Mouse (Mus musculus): ENCODE results near the gene Klhl2. TPM values are rescaled to one million over a fixed set of nuclear protein-coding genes. Genes with fewer than 3 reads are reported as not detected.

Klhl2 gene
- polyA plus RNA-seq, 1 experiment from 2014 or later: 30.3 TPM

DNA sequence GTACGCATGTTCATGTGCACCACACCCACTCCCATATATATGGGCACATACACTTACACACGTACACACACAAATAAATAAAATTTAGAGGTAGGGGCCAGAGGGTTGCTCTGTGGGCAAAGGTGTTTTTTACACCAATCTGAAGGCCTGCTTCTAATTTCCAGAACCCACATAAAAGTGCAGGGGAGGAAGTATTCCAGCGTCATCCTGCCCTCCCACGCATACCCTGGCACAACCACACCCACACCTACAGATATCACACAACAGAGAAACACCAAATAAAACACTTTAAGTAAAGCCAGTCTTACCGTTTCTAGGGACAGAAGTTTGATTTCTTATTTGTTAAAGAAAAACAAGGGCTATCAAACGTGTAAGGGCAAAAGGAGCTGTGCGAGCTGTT is 79.0 kb downstream of the Klhl2 start:
- in situ Hi-C loops (cut with MboI; ENCODE audit: low pct_unique_long_range_greater_than_20kb): loop anchor here (25.0 kb wide), 1 partner anchor 341 kb away; no protein-coding TSS in a partner anchor
- no peak for ATAC-seq
- DNase-seq (ENCODE audit: low read depth, low spot score): no peak
- no peak for TF ChIP-seq CTCF (IDR thresholded peaks at IDR 0.05)
- ChIA-PET CTCF (interaction anchor here (0.8 to 1.9 kb wide), 3 partner anchors 9 to 171 kb away, joined by 3 to 4 read pairs (median 3); no protein-coding TSS in a partner anchor), POLR2A (no interaction called here)
- H3K27me3 ChIP-seq: no peaks in the 10 kb centered on the region

- H3K27me3 ChIP-seq: no peaks in the 10 kb centered on the region
- CTCF ChIA-PET: no interaction called here
- no peak for TF ChIP-seq CTCF (IDR thresholded peaks at IDR 0.05)
- in situ Hi-C loops (cut with MboI; ENCODE audit: low pct_unique_long_range_greater_than_20kb): loop anchor here (25.0 kb wide), 1 partner anchor 343 kb away; no protein-coding TSS in a partner anchor
- ATAC-seq (no peak), DNase-seq (ENCODE audit: low read depth, low spot score) (no peak)
- POLR2A ChIA-PET: no interaction called here
These were observed 80.2 kb downstream of the Klhl2 start for GRCm38 (mm10) chr8:64769586-64769985.

DNA sequence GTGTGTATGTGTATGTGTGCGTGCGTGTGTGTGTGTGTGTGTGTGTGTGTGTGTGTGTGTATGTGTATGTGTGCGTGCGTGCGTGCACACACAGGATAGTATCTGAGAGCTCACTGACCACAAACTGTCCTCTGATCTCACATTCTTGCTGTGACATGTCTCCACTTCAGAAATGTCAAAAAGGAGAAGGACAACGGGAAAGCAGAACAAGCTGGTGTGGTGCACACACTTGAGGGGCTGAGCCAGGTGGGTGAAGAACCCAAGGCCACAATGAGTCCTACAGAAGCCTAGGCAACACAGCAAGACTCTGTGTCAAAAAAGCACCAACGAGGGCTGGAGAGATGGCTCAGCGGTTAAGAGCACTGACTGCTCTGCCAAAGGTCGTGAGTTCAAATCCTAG is 81.2 kb downstream of the Klhl2 start:
- H3K27me3 ChIP-seq: no peaks in the 10 kb centered on the region
- no peak for DNase-seq (ENCODE audit: low read depth, low spot score)
- ATAC-seq: no peak
- ChIA-PET CTCF (no interaction called here), POLR2A (interaction anchor here (0.5 kb wide), 1 partner anchor 176 kb away, joined by 4 read pairs; no protein-coding TSS in a partner anchor)
- TF ChIP-seq CTCF (IDR thresholded peaks at IDR 0.05): no peak
- in situ Hi-C loops (cut with MboI; ENCODE audit: low pct_unique_long_range_greater_than_20kb): loop anchor here (25.0 kb wide), 1 partner anchor 344 kb away; no protein-coding TSS in a partner anchor

- CTCF ChIA-PET: no interaction called here
- ATAC-seq (no peak), DNase-seq (ENCODE audit: low read depth, low spot score) (no peak)
- no peaks in the 10 kb centered on the region for H3K27me3 ChIP-seq
- POLR2A ChIA-PET: no interaction called here
- in situ Hi-C loops (cut with MboI; ENCODE audit: low pct_unique_long_range_greater_than_20kb): loop anchor here (25.0 kb wide), 1 partner anchor 345 kb away; no protein-coding TSS in a partner anchor
- no peak for TF ChIP-seq CTCF (IDR thresholded peaks at IDR 0.05)
These were observed 82.8 kb downstream of the Klhl2 start for GRCm38 (mm10) chr8:64767047-64767446.

GRCm38 (mm10) chr8:64764075-64764474 is 85.7 kb downstream of the Klhl2 start:
- in situ Hi-C loops (cut with MboI; ENCODE audit: low pct_unique_long_range_greater_than_20kb): loop anchor here (25.0 kb wide), 1 partner anchor 348 kb away; no protein-coding TSS in a partner anchor
- POLR2A ChIA-PET: interaction anchor here (0.5 kb wide), 1 partner anchor 32 kb away, joined by 3 read pairs; no protein-coding TSS in a partner anchor
- CTCF ChIA-PET: interaction anchor here (1.4 kb wide), 1 partner anchor 13 kb away, joined by 4 read pairs; no protein-coding TSS in a partner anchor
- DNase-seq (ENCODE audit: low read depth, low spot score) (no peak), ATAC-seq (no peak)
- no peak for TF ChIP-seq CTCF (IDR thresholded peaks at IDR 0.05)
- no peaks in the 10 kb centered on the region for H3K27me3 ChIP-seq

GRCm38 (mm10) chr8:64762751-64763150 is 87.1 kb downstream of the Klhl2 start:
- ChIA-PET CTCF (interaction anchor here (1.4 to 1.7 kb wide), 2 partner anchors 12 to 179 kb away, joined by 4 to 7 read pairs; no protein-coding TSS in a partner anchor), POLR2A (no interaction called here)
- in situ Hi-C loops (cut with MboI; ENCODE audit: low pct_unique_long_range_greater_than_20kb): loop anchor here (25.0 kb wide), 1 partner anchor 350 kb away; no protein-coding TSS in a partner anchor
- TF ChIP-seq CTCF (IDR thresholded peaks at IDR 0.05): no peak
- DNase-seq (ENCODE audit: low read depth, low spot score) (no peak), ATAC-seq (no peak)
- no peaks in the 10 kb centered on the region for H3K27me3 ChIP-seq

GRCm38 (mm10) chr8:64761430-64761829 is 88.4 kb downstream of the Klhl2 start:
- in situ Hi-C loops (cut with MboI; ENCODE audit: low pct_unique_long_range_greater_than_20kb): loop anchor here (25.0 kb wide), 1 partner anchor 351 kb away; no protein-coding TSS in a partner anchor

GRCm38 (mm10) chr8:64757956-64758355 is 91.9 kb downstream of the Klhl2 start:
- no peak for ATAC-seq

More at GRCm38 (mm10) chr8:64761430-64761829, 88.4 kb downstream of the Klhl2 start:
- ATAC-seq (no peak), DNase-seq (ENCODE audit: low read depth, low spot score) (no peak)
- POLR2A ChIA-PET: no interaction called here
- CTCF ChIA-PET: interaction anchor here (1.1 to 1.7 kb wide), 2 partner anchors 10 to 180 kb away, joined by 3 to 7 read pairs; no protein-coding TSS in a partner anchor
- H3K27me3 ChIP-seq: no peaks in the 10 kb centered on the region
- no peak for TF ChIP-seq CTCF (IDR thresholded peaks at IDR 0.05)

DNA sequence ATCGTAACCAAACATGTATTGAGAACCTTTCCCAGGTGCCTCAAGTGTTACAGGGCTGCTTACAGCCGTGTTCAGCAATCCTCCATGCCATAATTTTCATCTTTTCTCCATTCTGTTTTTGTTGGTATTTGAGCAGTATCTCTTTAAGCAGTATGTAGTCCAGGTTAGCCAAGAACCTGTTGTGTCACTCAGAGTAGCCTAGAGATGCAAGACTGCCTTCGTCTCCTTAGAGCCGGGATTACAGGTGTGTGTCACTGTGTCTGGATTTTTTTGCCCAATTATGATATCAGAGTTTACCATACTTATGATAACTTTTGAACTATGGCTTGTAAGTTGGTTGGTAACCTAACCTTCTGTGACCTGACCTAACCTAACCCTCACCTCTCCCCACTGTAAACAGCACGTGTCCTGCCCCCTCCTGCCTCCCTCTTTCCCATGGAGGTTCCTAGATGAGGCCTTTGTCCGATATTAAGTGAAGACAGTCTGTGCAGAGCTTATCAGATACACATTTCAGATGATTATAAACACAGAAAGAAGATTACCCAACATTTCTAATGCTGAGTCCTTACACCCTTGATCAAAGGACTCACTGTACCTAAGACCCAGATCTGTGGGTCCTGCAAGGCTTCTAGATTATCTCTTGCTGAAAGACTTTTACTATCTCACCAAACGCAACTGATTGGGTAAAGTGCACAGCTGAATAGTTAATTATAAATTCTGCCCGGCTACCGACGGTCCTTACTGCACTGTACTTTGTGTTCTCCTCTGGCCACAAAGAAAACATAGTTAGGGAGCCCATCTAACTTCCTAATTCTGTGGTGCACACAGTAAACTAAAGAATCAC is 103.4 kb downstream of the Klhl2 start:
- in situ Hi-C loops (cut with MboI; ENCODE audit: low pct_unique_long_range_greater_than_20kb): loop anchor here (25.0 kb wide), 1 partner anchor 1741 kb away; the partner anchor contains the start of gene Tma16
- ChIA-PET POLR2A (interaction anchor here (0.6 kb wide), 1 partner anchor 1794 kb away, joined by 5 read pairs; no protein-coding TSS in a partner anchor), CTCF (no interaction called here)
- DNase-seq (ENCODE audit: low read depth, low spot score) (no peak), ATAC-seq (no peak)
- no peak for TF ChIP-seq CTCF (IDR thresholded peaks at IDR 0.05)
- no peaks in the 10 kb centered on the region for H3K27me3 ChIP-seq

More at GRCm38 (mm10) chr8:64757956-64758355, 91.9 kb downstream of the Klhl2 start:
- H3K27me3 ChIP-seq: no peaks in the 10 kb centered on the region
- ChIA-PET POLR2A (no interaction called here), CTCF (interaction anchor here (1.1 kb wide), 1 partner anchor 142 kb away, joined by 3 read pairs; no protein-coding TSS in a partner anchor)
- TF ChIP-seq CTCF (IDR thresholded peaks at IDR 0.05): no peak
- no peak for DNase-seq (ENCODE audit: low read depth, low spot score)
- in situ Hi-C loops (cut with MboI; ENCODE audit: low pct_unique_long_range_greater_than_20kb): loop anchor here (25.0 kb wide), 1 partner anchor 354 kb away; no protein-coding TSS in a partner anchor

DNA sequence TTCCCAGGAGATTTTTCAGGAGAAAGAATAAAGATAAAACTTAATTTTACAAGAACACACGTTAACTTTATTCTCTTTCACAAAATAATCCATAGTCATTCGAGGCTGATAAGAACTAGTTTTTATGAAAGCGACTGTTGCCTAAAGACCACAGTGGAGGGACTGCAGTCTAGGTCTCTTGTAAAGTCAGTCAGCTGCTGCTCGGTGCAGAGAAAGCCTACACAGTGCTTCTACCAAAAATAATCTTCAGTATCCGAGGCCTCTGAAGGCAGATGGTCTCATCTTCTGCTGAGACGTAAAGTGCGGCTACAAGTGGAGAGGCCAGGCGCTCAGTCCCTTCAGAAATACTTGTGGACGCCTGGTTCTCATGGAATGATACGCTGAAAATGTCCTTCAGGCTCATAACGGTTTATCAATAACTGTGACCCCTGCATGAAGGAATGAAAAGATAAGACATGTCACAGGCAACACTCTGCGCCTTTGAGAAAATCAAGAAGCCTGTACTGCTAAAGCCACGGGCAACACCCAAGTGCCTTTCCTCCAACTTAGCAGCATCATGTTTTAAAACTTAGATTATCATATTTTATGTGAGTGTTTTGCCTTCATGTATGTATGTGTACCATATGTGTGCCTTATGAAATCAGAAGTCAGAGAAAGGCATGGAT is 109.1 kb downstream of the Klhl2 start:
- ChIA-PET CTCF (no interaction called here), POLR2A (no interaction called here)
- in situ Hi-C loops (cut with MboI; ENCODE audit: low pct_unique_long_range_greater_than_20kb): loop anchor here (25.0 kb wide), 1 partner anchor 1747 kb away; the partner anchor contains the start of gene Tma16
- ATAC-seq: no peak
- H3K27me3 ChIP-seq: no peaks in the 10 kb centered on the region
- no peak for TF ChIP-seq CTCF (IDR thresholded peaks at IDR 0.05)
- DNase-seq (ENCODE audit: low read depth, low spot score): no peak
